Mouse (Mus musculus): Measurements from ENCODE around the gene Ugt2a1. TPM values are rescaled to one million over a fixed set of nuclear protein-coding genes. Genes with fewer than 3 reads are reported as not detected.
"Not testable (repeated sequence)": the region's sequence is repeated elsewhere in the genome, so short reads cannot be mapped to it uniquely, and the experiment has no call there.

Ugt2a1 gene
- polyA plus RNA-seq, 1 experiment from 2014 or later: not detected

DNA sequence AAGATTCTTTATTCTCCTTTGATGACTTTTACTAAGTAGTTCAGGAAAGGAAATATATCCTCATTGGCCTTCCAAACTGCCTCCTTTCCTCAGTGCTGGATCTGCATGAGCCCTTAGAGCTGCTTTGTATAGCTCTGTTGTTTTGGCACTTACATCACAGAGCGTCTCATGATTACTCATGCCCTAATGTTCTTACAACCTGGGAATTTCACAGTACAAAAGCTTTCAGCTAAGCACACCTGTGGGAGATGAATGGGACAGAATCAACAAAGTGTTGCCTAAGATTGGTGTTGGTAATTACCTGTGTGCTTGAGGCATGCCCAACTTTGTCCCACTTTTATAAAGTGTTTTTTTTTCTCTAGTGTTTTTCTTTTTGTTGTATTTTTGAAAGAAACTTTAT is 12.0 kb upstream of the Ugt2a1 start:
- WGBS: 62% methylated on average over 1 of the region's 1 CpGs
- no peaks in the 10 kb centered on the region for H3K4me1 ChIP-seq (replicated peaks; ENCODE audit: insufficient read depth, low read length)
- H3K4me2 ChIP-seq (ENCODE audit: low read length): no peak overlapping the region
- H3K9ac ChIP-seq (ENCODE audit: low read depth, low read length): no peak overlapping the region
- DNase-seq (ENCODE audit: low spot score) (no peak), ATAC-seq (replicated peaks; ENCODE audit: low FRiP score, low read depth) (no peak)
- H3K27ac ChIP-seq: no peak overlapping the region
- no peak for TF ChIP-seq CTCF (IDR thresholded peaks at IDR 0.05; ENCODE audit: low read depth)
- H3K36me3 ChIP-seq (ENCODE audit: insufficient read depth, low read length): no peaks in the 10 kb centered on the region
- no peak overlapping the region for H3K4me3 ChIP-seq (replicated peaks; ENCODE audit: low read depth, low read length)
- H3K27me3 ChIP-seq (ENCODE audit: insufficient read depth, low read length): no peaks in the 10 kb centered on the region
- H3K9me3 ChIP-seq (replicated peaks; ENCODE audit: low read length): no peaks in the 10 kb centered on the region

GRCm38 (mm10) chr5:87499341-87499740 is 8.7 kb upstream of the Ugt2a1 start:
- no peaks in the 10 kb centered on the region for H3K27me3 ChIP-seq (ENCODE audit: insufficient read depth, low read length)
- no peak for ATAC-seq (replicated peaks; ENCODE audit: low FRiP score, low read depth)
- no peak for DNase-seq (ENCODE audit: low spot score)
- H3K36me3 ChIP-seq (ENCODE audit: insufficient read depth, low read length): no peaks in the 10 kb centered on the region
- no peaks in the 10 kb centered on the region for H3K9me3 ChIP-seq (replicated peaks; ENCODE audit: low read length)
- no peaks in the 10 kb centered on the region for H3K4me1 ChIP-seq (replicated peaks; ENCODE audit: insufficient read depth, low read length)
- TF ChIP-seq CTCF (IDR thresholded peaks at IDR 0.05; ENCODE audit: low read depth): no peak
- H3K27ac ChIP-seq: no peak overlapping the region
- no peak overlapping the region for H3K4me2 ChIP-seq (ENCODE audit: low read length)
- no peak overlapping the region for H3K4me3 ChIP-seq (replicated peaks; ENCODE audit: low read depth, low read length)
- H3K9ac ChIP-seq (ENCODE audit: low read depth, low read length): no peak overlapping the region

GRCm38 (mm10) chr5:87498936-87499335 is 8.3 kb upstream of the Ugt2a1 start:
- ATAC-seq (replicated peaks; ENCODE audit: low FRiP score, low read depth) (no peak), DNase-seq (ENCODE audit: low spot score) (no peak)
- Histone ChIP-seq H3K4me1 (replicated peaks; ENCODE audit: insufficient read depth, low read length) (no peaks in the 10 kb centered on the region), H3K27ac (no peak overlapping the region), H3K27me3 (ENCODE audit: insufficient read depth, low read length) (no peaks in the 10 kb centered on the region), H3K4me3 (replicated peaks; ENCODE audit: low read depth, low read length) (no peak overlapping the region), H3K9me3 (replicated peaks; ENCODE audit: low read length) (no peaks in the 10 kb centered on the region), H3K9ac (ENCODE audit: low read depth, low read length) (no peak overlapping the region), H3K4me2 (ENCODE audit: low read length) (no peak overlapping the region), H3K36me3 (ENCODE audit: insufficient read depth, low read length) (no peaks in the 10 kb centered on the region)
- TF ChIP-seq CTCF (IDR thresholded peaks at IDR 0.05; ENCODE audit: low read depth): no peak

DNA sequence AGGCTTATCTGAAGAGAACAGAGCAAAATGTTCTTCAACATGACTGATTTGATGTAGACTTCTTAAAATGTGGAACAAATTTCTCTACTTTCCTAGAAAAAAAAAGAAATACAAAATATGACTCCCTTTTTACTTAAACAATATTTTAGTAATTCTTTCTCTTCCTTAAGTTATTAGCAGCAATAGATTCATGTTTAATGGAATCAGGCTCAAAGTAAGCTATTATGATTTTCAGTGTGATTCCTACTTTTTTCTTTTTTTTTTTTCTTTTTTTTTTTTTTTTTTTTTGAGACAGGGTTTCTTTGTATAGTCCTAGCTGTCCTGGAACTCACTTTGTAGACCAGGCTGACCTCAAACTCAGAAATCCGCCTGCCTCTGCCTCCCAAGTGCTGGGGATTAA is 4.0 kb downstream of the Ugt2a1 start, which contains the start of gene Gm43638:
Gene Gm43638 (minus strand): TSS at position 101 of the 400 bp plus-strand sequence.
- 84% methylated on average over 1 of the region's 1 CpGs for WGBS
- ATAC-seq (replicated peaks; ENCODE audit: low FRiP score, low read depth); H3K36me3 ChIP-seq (ENCODE audit: insufficient read depth, low read length); H3K4me2 ChIP-seq (ENCODE audit: low read length); H3K27me3 ChIP-seq (ENCODE audit: insufficient read depth, low read length); H3K4me1 ChIP-seq (replicated peaks; ENCODE audit: insufficient read depth, low read length); H3K9ac ChIP-seq (ENCODE audit: low read depth, low read length); DNase-seq (ENCODE audit: low spot score); H3K27ac ChIP-seq; H3K4me3 ChIP-seq (replicated peaks; ENCODE audit: low read depth, low read length); H3K9me3 ChIP-seq (replicated peaks; ENCODE audit: low read length): not testable (repeated sequence)

DNA sequence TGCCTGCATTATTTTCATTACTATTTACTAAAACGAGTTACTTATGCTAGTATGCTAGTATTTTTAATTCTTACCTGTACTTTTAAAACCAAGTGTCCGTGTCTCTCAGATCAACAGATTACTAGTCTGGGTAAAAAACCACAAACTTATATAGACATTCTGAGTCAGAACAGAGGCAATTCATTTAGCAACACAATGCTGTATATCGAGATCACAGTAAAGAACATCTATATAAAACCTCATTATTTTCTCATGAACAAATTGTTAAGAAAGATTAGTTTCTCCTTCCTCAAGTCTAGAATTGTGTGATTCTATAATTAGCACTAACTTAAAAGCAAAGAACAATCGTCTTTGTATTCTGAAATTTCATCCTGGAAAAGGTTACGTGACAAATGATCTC is 8.5 kb downstream of the Ugt2a1 start, which contains the start of gene Ugt2a2:
Gene Ugt2a2 (minus strand): TSS at position 101 of the 400 bp plus-strand sequence.
- ATAC-seq (replicated peaks; ENCODE audit: low FRiP score, low read depth) (no peak), DNase-seq (ENCODE audit: low spot score) (no peak)
- Histone ChIP-seq H3K4me1 (replicated peaks; ENCODE audit: insufficient read depth, low read length) (no peaks in the 10 kb centered on the region), H3K9ac (ENCODE audit: low read depth, low read length) (no peak within 1 kb of the TSS), H3K4me3 (replicated peaks; ENCODE audit: low read depth, low read length) (no peak within 1 kb of the TSS), H3K9me3 (replicated peaks; ENCODE audit: low read length) (no peaks in the 10 kb centered on the region), H3K36me3 (ENCODE audit: insufficient read depth, low read length) (no peaks in the 10 kb centered on the region), H3K27ac (no peak within 1 kb of the TSS), H3K4me2 (ENCODE audit: low read length) (no peak within 1 kb of the TSS), H3K27me3 (ENCODE audit: insufficient read depth, low read length) (no peaks in the 10 kb centered on the region)
- WGBS: 76% methylated on average over 5 of the region's 5 CpGs
- TF ChIP-seq CTCF (IDR thresholded peaks at IDR 0.05; ENCODE audit: low read depth): no peak

DNA sequence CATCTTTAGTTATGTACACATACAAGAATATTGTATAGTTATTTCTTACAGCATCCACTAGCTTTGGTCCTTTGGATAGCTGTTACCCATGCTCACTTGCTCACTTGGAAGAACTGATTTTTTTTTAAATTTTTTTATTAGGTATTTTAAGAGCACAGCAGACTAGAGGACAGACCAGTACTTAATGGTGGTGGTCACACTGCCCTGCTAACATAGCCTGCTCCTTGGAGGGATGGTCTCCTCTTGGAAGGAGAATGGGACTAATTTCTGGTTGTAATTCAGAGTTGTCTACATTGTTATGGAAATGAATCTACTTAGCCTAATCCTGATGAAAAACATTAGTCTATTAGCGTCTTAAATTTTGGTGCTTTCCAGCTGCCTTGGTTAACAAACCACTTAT is 31.9 kb downstream of the Ugt2a1 start:
- no peak for TF ChIP-seq CTCF (IDR thresholded peaks at IDR 0.05; ENCODE audit: low read depth)
- ATAC-seq (replicated peaks; ENCODE audit: low FRiP score, low read depth) (no peak), DNase-seq (ENCODE audit: low spot score) (no peak)
- H3K4me1 ChIP-seq (replicated peaks; ENCODE audit: insufficient read depth, low read length): no peaks in the 10 kb centered on the region
- no peaks in the 10 kb centered on the region for H3K27me3 ChIP-seq (ENCODE audit: insufficient read depth, low read length)
- no peaks in the 10 kb centered on the region for H3K36me3 ChIP-seq (ENCODE audit: insufficient read depth, low read length)
- no peak overlapping the region for H3K9ac ChIP-seq (ENCODE audit: low read depth, low read length)
- no peaks in the 10 kb centered on the region for H3K9me3 ChIP-seq (replicated peaks; ENCODE audit: low read length)
- no peak overlapping the region for H3K4me2 ChIP-seq (ENCODE audit: low read length)
- H3K4me3 ChIP-seq (replicated peaks; ENCODE audit: low read depth, low read length): no peak overlapping the region
- WGBS: 49% methylated on average over 1 of the region's 1 CpGs
- no peak overlapping the region for H3K27ac ChIP-seq

GRCm38 (mm10) chr5:87457701-87458100 is 33.0 kb downstream of the Ugt2a1 start:
- H3K4me1 ChIP-seq (replicated peaks; ENCODE audit: insufficient read depth, low read length): no peaks in the 10 kb centered on the region

More at GRCm38 (mm10) chr5:87457701-87458100, 33.0 kb downstream of the Ugt2a1 start:
- TF ChIP-seq CTCF (IDR thresholded peaks at IDR 0.05; ENCODE audit: low read depth): no peak
- DNase-seq (ENCODE audit: low spot score) (no peak), ATAC-seq (replicated peaks; ENCODE audit: low FRiP score, low read depth) (no peak)
- H3K27ac ChIP-seq: no peak overlapping the region
- H3K36me3 ChIP-seq (ENCODE audit: insufficient read depth, low read length): no peaks in the 10 kb centered on the region
- H3K9me3 ChIP-seq (replicated peaks; ENCODE audit: low read length): no peaks in the 10 kb centered on the region
- no peak overlapping the region for H3K9ac ChIP-seq (ENCODE audit: low read depth, low read length)
- H3K4me2 ChIP-seq (ENCODE audit: low read length): no peak overlapping the region
- H3K4me3 ChIP-seq (replicated peaks; ENCODE audit: low read depth, low read length): no peak overlapping the region
- no peaks in the 10 kb centered on the region for H3K27me3 ChIP-seq (ENCODE audit: insufficient read depth, low read length)
